Mouse (Mus musculus) spleen, embryonic (tissue): ENCODE results near the gene Rsad2.
"Not testable (repeated sequence)": the region's sequence is repeated elsewhere in the genome, so short reads cannot be mapped to it uniquely, and the experiment has no call there.

Experiments used
- CTCF ChIA-PET: fragments of 350-600 bp; sonication (Branson Sonifier 250); formaldehyde crosslinking; loops from one replicate; lab custom pipeline; 2022; lab: Charles Lee

Gene Rsad2

GRCm38 (mm10) chr12:26456028-26456698, at the start of gene Rsad2:
Gene Rsad2, minus strand, starts transcription at chr12:26456452.
- CTCF ChIA-PET, result interaction anchor here (0.6 to 1.4 kb wide), 2 partner anchors 13 to 164 kb away, joined by 5 to 6 read pairs; partner anchors contain the start of gene Cmpk2

GRCm38 (mm10) chr12:26501042-26501441, 44.8 kb upstream of the Rsad2 start:
- CTCF ChIA-PET, result no interaction called here

GRCm38 (mm10) chr12:26489942-26490341, 33.7 kb upstream of the Rsad2 start:
- CTCF ChIA-PET, result no interaction called here

- CTCF ChIA-PET, result no interaction called here
These were observed 32.5 kb upstream of the Rsad2 start for GRCm38 (mm10) chr12:26488617-26489274.

- CTCF ChIA-PET, result no interaction called here
These were observed 31.8 kb upstream of the Rsad2 start for GRCm38 (mm10) chr12:26487874-26488616.

- CTCF ChIA-PET, result not testable (repeated sequence)
These were observed 29.7 kb upstream of the Rsad2 start for GRCm38 (mm10) chr12:26485738-26486580.

- CTCF ChIA-PET, result no interaction called here
These were observed 22.1 kb upstream of the Rsad2 start for GRCm38 (mm10) chr12:26478196-26479004.

GRCm38 (mm10) chr12:26477198-26477597, 20.9 kb upstream of the Rsad2 start:
- CTCF ChIA-PET, result no interaction called here

- CTCF ChIA-PET, result no interaction called here
These were observed 17.5 kb upstream of the Rsad2 start for GRCm38 (mm10) chr12:26473746-26474145.

GRCm38 (mm10) chr12:26472770-26473481, 16.7 kb upstream of the Rsad2 start:
- CTCF ChIA-PET, result no interaction called here

GRCm38 (mm10) chr12:26471376-26471775, 15.1 kb upstream of the Rsad2 start:
- CTCF ChIA-PET, result no interaction called here

GRCm38 (mm10) chr12:26470042-26470409, 13.8 kb upstream of the Rsad2 start:
- CTCF ChIA-PET, result no interaction called here

- CTCF ChIA-PET, result interaction anchor here (1.3 kb wide), 1 partner anchor 12 kb away, joined by 6 read pairs; no protein-coding TSS in a partner anchor
These were observed 13.1 kb upstream of the Rsad2 start, which contains the start of gene Cmpk2 for GRCm38 (mm10) chr12:26469098-26470041. Gene Cmpk2, plus strand, starts transcription at chr12:26469204.

- CTCF ChIA-PET, result no interaction called here
These were observed 9.3 kb upstream of the Rsad2 start for GRCm38 (mm10) chr12:26465600-26465999.

- CTCF ChIA-PET, result interaction anchor here (1.2 kb wide), 1 partner anchor 9 kb away, joined by 3 read pairs; no protein-coding TSS in a partner anchor
These were observed 3.8 kb upstream of the Rsad2 start for GRCm38 (mm10) chr12:26460091-26460490.

GRCm38 (mm10) chr12:26454682-26455081, 1.6 kb downstream of the Rsad2 start:
- CTCF ChIA-PET, result interaction anchor here (0.7 kb wide), 1 partner anchor 81 kb away, joined by 3 read pairs; no protein-coding TSS in a partner anchor

GRCm38 (mm10) chr12:26452951-26453350, 3.3 kb downstream of the Rsad2 start:
- CTCF ChIA-PET, result no interaction called here

GRCm38 (mm10) chr12:26451150-26451549, 5.1 kb downstream of the Rsad2 start:
- CTCF ChIA-PET, result interaction anchor here (0.5 to 0.6 kb wide), 2 partner anchors 9 to 31 kb away, joined by 3 read pairs; no protein-coding TSS in a partner anchor
